Mouse (Mus musculus) bone marrow macrophage, adult 2 months (primary cell): ENCODE measurements around the gene Gm20695.

Experiments used
- CTCF ChIP-seq: IDR thresholded peaks from 2 replicates; pipeline ENCODE4 v1.5.1; 2012; ENCODE audit warnings: low read depth, mild to moderate bottlenecking, low read length, moderate library complexity
- POLR2A ChIP-seq: IDR thresholded peaks from 2 replicates; pipeline ENCODE4 v1.6.1; 2012; ENCODE audit warnings: mild to moderate bottlenecking, low read depth, low read length, borderline replicate concordance

GRCm38 (mm10) chr16:3847871-3848270 lies 36.6 kb upstream of the Gm20695 start:
- no peak for TF ChIP-seq POLR2A
- no peak for TF ChIP-seq CTCF
